Mouse (Mus musculus) forebrain, embryonic 14.5 days (tissue): Measurements from ENCODE around the gene Plekha1. TPM values are rescaled to one million over a fixed set of nuclear protein-coding genes. Genes with fewer than 3 reads are reported as not detected.

Source experiments
- ATAC-seq: fragments of 200-750 bp; cut with Nextera tagmentation; 2 replicates; pipeline ENCODE4 v1.8.0; 2017; ENCODE audit warnings: mild to moderate bottlenecking, moderate library complexity
- DNase-seq: peaks from one replicate; pipeline ENCODE4 v3.0.0-alpha.2; 2015; ENCODE audit warnings: low spot score
- H3K27ac ChIP-seq: fragments of 300-500 bp; sonication (generic); 2 replicates; pipeline ENCODE4 v1.5.1; 2014; ENCODE audit warnings: low read depth, mild to moderate bottlenecking, control low read depth, low read length, moderate library complexity
- H3K27me3 ChIP-seq: fragments of 300-500 bp; sonication (generic); replicated peaks from 2 replicates; pipeline ENCODE4 v1.6.1; 2014; ENCODE audit warnings: low read length, control low read depth, mixed read lengths; ENCODE audit not compliant: control insufficient read depth, insufficient read depth
- H3K36me3 ChIP-seq: fragments of 300-500 bp; sonication (generic); 2 replicates; pipeline ENCODE4 v1.6.1; 2014; ENCODE audit warnings: low read length, control low read depth; ENCODE audit not compliant: control insufficient read depth, insufficient read depth
- H3K4me1 ChIP-seq: fragments of 300-500 bp; sonication (generic); 2 replicates; pipeline ENCODE4 v1.6.1; 2014; ENCODE audit warnings: antibody characterized with exemption, low read length, control low read depth; ENCODE audit not compliant: control insufficient read depth, insufficient read depth
- H3K4me2 ChIP-seq: fragments of 300-500 bp; sonication (generic); 2 replicates; pipeline ENCODE4 v1.6.1; 2014; ENCODE audit warnings: mild to moderate bottlenecking, control low read depth, low read length
- H3K4me3 ChIP-seq: fragments of 300-500 bp; sonication (generic); 2 replicates; pipeline ENCODE4 v1.5.1; 2014; ENCODE audit warnings: low read depth, low read length, control low read depth
- H3K9ac ChIP-seq: fragments of 300-500 bp; sonication (generic); 2 replicates; pipeline ENCODE4 v1.6.1; 2014; ENCODE audit warnings: mild to moderate bottlenecking, low read length, control low read depth, moderate library complexity
- H3K9me3 ChIP-seq: fragments of 300-500 bp; sonication (generic); replicated peaks from 2 replicates; pipeline ENCODE4 v1.6.1; 2016; ENCODE audit warnings: low read length, control low read depth, mixed read lengths; ENCODE audit not compliant: control insufficient read depth
- WGBS: fragments of 180-500 bp; shearing (Covaris S2); extraction: QIAGEN DNeasy Blood & Tissue Kit; methylation state at CpG from one replicate; pipeline ENCODE4 v1.1.7; 2014; 5-methylcytosine and 5-hydroxymethylcytosine counted together
- polyA plus RNA-seq: library from polyadenylated mRNA; unstranded; fragments of >200 nt; fragmentation: Nextera tagmentation; extraction: Ambion mirVana; gene quantifications from 2 replicates; pipeline ENCODE4 v1.2.1, GENCODE M21; 2014

Plekha1 gene
- polyA plus RNA-seq, 1 experiment from 2014 or later: 30.6 TPM

GRCm38 (mm10) chr7:130884161-130884560 lies 18.6 kb downstream of the Plekha1 start:
- H3K27me3 ChIP-seq: no peaks in the 10 kb centered on the region
- no peaks in the 10 kb centered on the region for H3K9me3 ChIP-seq
- H3K27ac ChIP-seq: no peak overlapping the region
- no peak for ATAC-seq
- H3K4me2 ChIP-seq: no peak overlapping the region
- DNase-seq: no peak
- H3K4me1 ChIP-seq: no peaks in the 10 kb centered on the region
- H3K9ac ChIP-seq: no peak overlapping the region
- no peak overlapping the region for H3K4me3 ChIP-seq
- WGBS: 92% methylated on average over 2 of the region's 2 CpGs
- peaks cover 10% of the 10 kb centered on the region; the same call in 1 of the 2 replicates for H3K36me3 ChIP-seq

- WGBS: 81% methylated on average over 3 of the region's 3 CpGs
- Histone ChIP-seq H3K27ac (no peak overlapping the region), H3K4me3 (no peak overlapping the region), H3K27me3 (no peaks in the 10 kb centered on the region), H3K9ac (no peak overlapping the region), H3K4me1 (no peaks in the 10 kb centered on the region), H3K4me2 (no peak overlapping the region), H3K36me3 (peaks cover 7% of the 10 kb centered on the region; the same call in 1 of the 2 replicates), H3K9me3 (no peaks in the 10 kb centered on the region)
- DNase-seq: no peak
- no peak for ATAC-seq
Measured at GRCm38 (mm10) chr7:130886246-130886645, 20.7 kb downstream of the Plekha1 start.

- Histone ChIP-seq H3K9me3 (no peaks in the 10 kb centered on the region), H3K27me3 (no peaks in the 10 kb centered on the region), H3K27ac (no peak overlapping the region), H3K4me3 (no peak overlapping the region), H3K36me3 (peaks cover 13% of the 10 kb centered on the region), H3K4me2 (no peak overlapping the region), H3K9ac (no peak overlapping the region), H3K4me1 (no peaks in the 10 kb centered on the region)
- DNase-seq (no peak), ATAC-seq (no peak)
- WGBS: 10% methylated on average over 3 of the region's 3 CpGs
Measured at GRCm38 (mm10) chr7:130887946-130888345, 22.4 kb downstream of the Plekha1 start.

- no peaks in the 10 kb centered on the region for H3K27me3 ChIP-seq
- ATAC-seq: no peak
Measured at GRCm38 (mm10) chr7:130890871-130891270, 25.3 kb downstream of the Plekha1 start.

GRCm38 (mm10) chr7:130892973-130893372 lies 27.4 kb downstream of the Plekha1 start:
- H3K36me3 ChIP-seq: peaks cover 11% of the 10 kb centered on the region
- H3K4me1 ChIP-seq: no peaks in the 10 kb centered on the region
- H3K9ac ChIP-seq: no peak overlapping the region
- 87% methylated on average over 6 of the region's 6 CpGs for WGBS
- H3K27me3 ChIP-seq: no peaks in the 10 kb centered on the region
- no peak overlapping the region for H3K4me2 ChIP-seq
- H3K9me3 ChIP-seq: no peaks in the 10 kb centered on the region
- no peak for ATAC-seq
- no peak overlapping the region for H3K27ac ChIP-seq
- H3K4me3 ChIP-seq: no peak overlapping the region
- DNase-seq: no peak

More at GRCm38 (mm10) chr7:130890871-130891270, 25.3 kb downstream of the Plekha1 start:
- DNase-seq: no peak
- Histone ChIP-seq H3K4me2 (no peak overlapping the region), H3K4me3 (no peak overlapping the region), H3K9ac (no peak overlapping the region), H3K9me3 (no peaks in the 10 kb centered on the region), H3K36me3 (peaks cover 9% of the 10 kb centered on the region), H3K27ac (no peak overlapping the region), H3K4me1 (no peaks in the 10 kb centered on the region)
- WGBS: 28% methylated on average over 2 of the region's 2 CpGs

- Histone ChIP-seq H3K4me2 (no peak overlapping the region), H3K9me3 (no peaks in the 10 kb centered on the region), H3K9ac (no peak overlapping the region), H3K36me3 (peaks cover 11% of the 10 kb centered on the region), H3K27ac (no peak overlapping the region), H3K4me3 (no peak overlapping the region), H3K4me1 (no peaks in the 10 kb centered on the region), H3K27me3 (no peaks in the 10 kb centered on the region)
- 48% methylated on average over 9 of the region's 9 CpGs for WGBS
- no peak for DNase-seq
- ATAC-seq: no peak
Measured at GRCm38 (mm10) chr7:130894931-130895617, 29.5 kb downstream of the Plekha1 start.

GRCm38 (mm10) chr7:130895618-130895945 lies 30.0 kb downstream of the Plekha1 start:
- WGBS: 24% methylated on average over 2 of the region's 2 CpGs
- no peak overlapping the region for H3K9ac ChIP-seq
- peaks cover 11% of the 10 kb centered on the region for H3K36me3 ChIP-seq
- no peak for DNase-seq
- no peaks in the 10 kb centered on the region for H3K9me3 ChIP-seq
- ATAC-seq: no peak
- H3K4me3 ChIP-seq: no peak overlapping the region
- H3K27ac ChIP-seq: no peak overlapping the region
- H3K4me2 ChIP-seq: no peak overlapping the region
- no peaks in the 10 kb centered on the region for H3K27me3 ChIP-seq
- no peaks in the 10 kb centered on the region for H3K4me1 ChIP-seq

GRCm38 (mm10) chr7:130896064-130896463 lies 30.5 kb downstream of the Plekha1 start:
- Histone ChIP-seq H3K4me2 (no peak overlapping the region), H3K4me3 (no peak overlapping the region), H3K9ac (no peak overlapping the region), H3K9me3 (no peaks in the 10 kb centered on the region), H3K27me3 (no peaks in the 10 kb centered on the region), H3K27ac (no peak overlapping the region), H3K4me1 (no peaks in the 10 kb centered on the region), H3K36me3 (peaks cover 11% of the 10 kb centered on the region)
- WGBS: 67% methylated on average over 3 of the region's 3 CpGs
- no peak for DNase-seq
- ATAC-seq: no peak

- WGBS: 88% methylated on average over 10 of the region's 10 CpGs
- Histone ChIP-seq H3K27me3 (no peaks in the 10 kb centered on the region), H3K4me3 (no peak overlapping the region), H3K4me2 (no peak overlapping the region), H3K4me1 (no peaks in the 10 kb centered on the region), H3K27ac (no peak overlapping the region), H3K9me3 (no peaks in the 10 kb centered on the region), H3K9ac (no peak overlapping the region), H3K36me3 (peaks cover 11% of the 10 kb centered on the region)
- ATAC-seq: no peak
- no peak for DNase-seq
Measured at GRCm38 (mm10) chr7:130897201-130897600, 31.6 kb downstream of the Plekha1 start.
